In the genomic region with DNA sequence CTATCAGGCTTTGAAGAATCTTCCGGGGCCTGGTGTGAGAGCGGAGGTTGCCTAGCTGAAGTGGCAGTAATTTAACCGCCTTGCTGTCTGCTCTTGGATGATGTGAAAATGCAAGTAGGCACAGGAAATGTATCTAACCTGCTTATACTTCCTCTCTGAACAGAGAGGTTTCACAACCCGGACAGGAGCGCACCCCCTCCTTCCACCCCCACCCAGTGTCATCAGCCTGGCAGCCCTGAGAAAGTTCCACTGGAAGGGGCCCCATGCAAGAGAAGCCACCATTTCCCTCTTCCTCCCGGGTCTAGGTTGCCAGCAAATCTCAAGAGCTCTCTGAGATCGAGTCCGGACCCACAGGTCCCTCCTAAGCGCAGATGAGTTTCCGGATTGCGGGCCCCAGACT, we compare ENCODE assay signal across 12 mouse cellular contexts. TPM values are rescaled to one million over a fixed set of nuclear protein-coding genes. Genes with fewer than 3 reads are reported as not detected.
DNase-seq lines count a peak whose midpoint lies in the region; ATAC-seq and TF ChIP-seq lines count a peak whose summit lies in the region.
"Had no signal": no experiment of that assay in that cellular context is flagged by ENCODE, and none has a peak within 500 bp of the region (broad histone marks: within the 10 kb centered on the region; RNA-seq: fewer than 3 reads in every experiment).

Gene Itgal, plus strand, starts transcription at position 163 of the 400 bp plus-strand sequence.

- H3K27me3 ChIP-seq in liver, embryonic 11.5 days (replicated peaks; ENCODE audit: control insufficient read depth, insufficient read depth, low read length) = no peaks in the 10 kb centered on the region
- no peaks in the 10 kb centered on the region for H3K27me3 ChIP-seq in forebrain, embryonic 14.5 days (replicated peaks; ENCODE audit: control insufficient read depth, insufficient read depth, low read length)

- H3K4me1 ChIP-seq in liver, embryonic 11.5 days (replicated peaks; ENCODE audit: control insufficient read depth, insufficient read depth, low read length) = peaks cover 7% of the 10 kb centered on the region; the same call in 1 of the 2 replicates
- H3K4me1 ChIP-seq in forebrain, embryonic 14.5 days (ENCODE audit: control insufficient read depth, insufficient read depth, low read length) = no peaks in the 10 kb centered on the region

- H3K36me3 ChIP-seq in liver, embryonic 11.5 days (ENCODE audit: control insufficient read depth, insufficient read depth, low read length) = no peaks in the 10 kb centered on the region
- H3K36me3 ChIP-seq in forebrain, embryonic 14.5 days (ENCODE audit: control insufficient read depth, insufficient read depth, low read length) = no peaks in the 10 kb centered on the region

- TF ChIP-seq CTCF in layer of hippocampus, adult 2 months (conservative IDR thresholded peaks at IDR 0.05) = no peak

- H3K4me3 ChIP-seq in liver, embryonic 11.5 days (ENCODE audit: low read depth, low read length) = peak within 1 kb of the TSS; percentile 14; the same call in 1 of the 2 replicates
- H3K4me3 ChIP-seq in layer of hippocampus, adult 2 months = no peak within 1 kb of the TSS
- H3K4me3 ChIP-seq in forebrain, embryonic 14.5 days (ENCODE audit: low read depth, low read length) = no peak within 1 kb of the TSS
- H3K4me3 ChIP-seq: left cerebral cortex, adult 2 months had no signal

- DNase-seq in lung, adult 18-20 months = peak; percentile 48 to 49
- DNase-seq in lung, postnatal 10 days = no peak
- no peak for DNase-seq in liver, embryonic 11.5 days (ENCODE audit: low spot score)
- DNase-seq in naive thymus-derived CD4-positive, alpha-beta T cell, adult 2 months (ENCODE audit: low read depth) = peak; percentile 86
- peak; percentile 77 for DNase-seq in thymus, postnatal 4 days
- no peak for DNase-seq in frontal cortex, postnatal 14 days (ENCODE audit: low spot score in 2 of 2)
- DNase-seq in layer of hippocampus, adult 2 months (ENCODE audit: low spot score in 2 of 2) = no peak
- no peak for DNase-seq in forebrain, embryonic 14.5 days (ENCODE audit: low spot score)
- DNase-seq: gastrocnemius, postnatal 10 days; right cerebral cortex, adult 18-20 months had no signal

- no peaks in the 10 kb centered on the region for H3K9me3 ChIP-seq in liver, embryonic 11.5 days (ENCODE audit: control insufficient read depth, low read length)
- no peaks in the 10 kb centered on the region for H3K9me3 ChIP-seq in forebrain, embryonic 14.5 days (replicated peaks; ENCODE audit: control insufficient read depth, low read length)

- H3K4me2 ChIP-seq in liver, embryonic 11.5 days = peak within 1 kb of the TSS; percentile 53
- no peak within 1 kb of the TSS for H3K4me2 ChIP-seq in forebrain, embryonic 14.5 days (ENCODE audit: low read length)

- H3K9ac ChIP-seq in liver, embryonic 11.5 days (ENCODE audit: low read depth, low read length) = 0 out of 2 replicates have a peak within 1 kb of the TSS, but pooled peaks have one; percentile 22
- H3K9ac ChIP-seq in forebrain, embryonic 14.5 days (ENCODE audit: low read length) = no peak within 1 kb of the TSS

- H3K27ac ChIP-seq in liver, embryonic 11.5 days (ENCODE audit: low read depth, low read length) = 0 out of 2 replicates have a peak within 1 kb of the TSS, but pooled peaks have one; percentile 35
- no peak within 1 kb of the TSS for H3K27ac ChIP-seq in layer of hippocampus, adult 2 months
- H3K27ac ChIP-seq in forebrain, embryonic 14.5 days (ENCODE audit: low read depth, low read length) = no peak within 1 kb of the TSS
- H3K27ac ChIP-seq: hindbrain, postnatal 0 days; left cerebral cortex, adult 2 months had no signal

- 46% methylated on average over 11 of the region's 11 CpGs for WGBS in liver, embryonic 11.5 days
- 87% methylated on average over 11 of the region's 11 CpGs for WGBS in forebrain, embryonic 14.5 days

- ATAC-seq in liver, embryonic 11.5 days (replicated peaks; ENCODE audit: low FRiP score) = no peak
- ATAC-seq in forebrain, embryonic 14.5 days = no peak
- ATAC-seq: hindbrain, postnatal 0 days had no signal

RNA-seq across cellular contexts. Expression of gene Itgal, which starts in this region (rescaled TPM):
- polyA plus RNA-seq in liver, embryonic 11.5 days (2014; fragmentation: Nextera tagmentation; extraction: Ambion mirVana) = 6.2 and 6.5 TPM in 2 replicates
- under 1 TPM; 0.20 to 0.36 TPM for total RNA-seq in layer of hippocampus, adult 2 months (2021)
- polyA plus RNA-seq in forebrain, embryonic 14.5 days (2014; fragmentation: Nextera tagmentation; extraction: Ambion mirVana) = 0.17 and 0.23 TPM in 2 replicates
- total RNA-seq: hindbrain, postnatal 0 days had no signal

Comparison
In these comparisons a context has a peak if more than half of its experiments do, and no peak if none do; other contexts are left out.
1. DNase-seq: peak in lung, adult 18-20 months (2 of 2), naive thymus-derived CD4-positive, alpha-beta T cell, adult 2 months (single experiment) and thymus, postnatal 4 days (single experiment); none in lung, postnatal 10 days (single experiment), liver, embryonic 11.5 days (single experiment), frontal cortex, postnatal 14 days (0 of 2), layer of hippocampus, adult 2 months (0 of 2) and forebrain, embryonic 14.5 days (single experiment).